12 mouse cellular contexts compared by ENCODE assay signal in the genomic region with DNA sequence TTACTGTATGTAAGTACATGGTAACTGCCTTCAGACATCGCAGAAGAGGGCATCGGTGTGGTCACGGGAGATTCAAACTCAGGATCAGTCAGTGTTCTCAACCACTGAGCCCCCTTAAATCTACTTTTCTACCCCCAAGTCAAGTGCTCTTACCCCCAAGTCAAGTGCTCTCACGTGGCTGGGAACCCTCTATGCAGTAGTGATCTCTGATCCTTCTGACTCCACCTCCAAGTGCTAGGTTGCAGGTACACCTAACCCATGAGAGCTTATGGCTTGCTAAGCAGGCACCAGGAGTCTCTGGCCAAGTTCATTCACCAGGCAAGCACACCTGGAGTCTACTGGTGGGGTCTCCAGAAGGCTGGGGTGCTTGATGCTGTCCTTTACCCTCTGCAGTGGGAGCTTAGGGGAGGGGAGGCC. TPM values are rescaled to one million over a fixed set of nuclear protein-coding genes. Genes with fewer than 3 reads are reported as not detected.
DNase-seq lines count a peak whose midpoint lies in the region; ATAC-seq and TF ChIP-seq lines count a peak whose summit lies in the region.
"Had no signal": no experiment of that assay in that cellular context is flagged by ENCODE, and none has a peak within 500 bp of the region (broad histone marks: within the 10 kb centered on the region; RNA-seq: fewer than 3 reads in every experiment).

No protein-coding gene starts in this region.

- H3K4me1 ChIP-seq in kidney, embryonic 14.5 days (ENCODE audit: control insufficient read depth, insufficient read depth, low read length), result 0 out of 2 replicates have a peak, but pooled peaks cover 11% of the 10 kb centered on the region
- H3K4me1 ChIP-seq in ES-Bruce4 (ENCODE audit: control insufficient read depth, insufficient read depth, low read length), result no peaks in the 10 kb centered on the region
- H3K4me1 ChIP-seq in embryonic facial prominence, embryonic 11.5 days (ENCODE audit: control insufficient read depth, insufficient read depth, low read length), result peaks cover 4% of the 10 kb centered on the region; the same call in 1 of the 2 replicates
- H3K4me1 ChIP-seq in liver, embryonic 13.5 days (replicated peaks), result peaks cover 36% of the 10 kb centered on the region

- peaks cover 22% of the 10 kb centered on the region for H3K36me3 ChIP-seq in kidney, embryonic 14.5 days (ENCODE audit: control insufficient read depth, insufficient read depth, low read length)
- H3K36me3 ChIP-seq in ES-Bruce4 (ENCODE audit: control insufficient read depth, insufficient read depth, low read length, poor library complexity, severe bottlenecking), result peaks cover 26% of the 10 kb centered on the region
- H3K36me3 ChIP-seq in embryonic facial prominence, embryonic 11.5 days (replicated peaks; ENCODE audit: control insufficient read depth, insufficient read depth, low read depth, low read length), result peaks cover 12% of the 10 kb centered on the region
- peaks cover 23% of the 10 kb centered on the region for H3K36me3 ChIP-seq in liver, embryonic 13.5 days

- H3K9me3 ChIP-seq in kidney, embryonic 14.5 days (ENCODE audit: control insufficient read depth, low read length), result no peaks in the 10 kb centered on the region
- no peaks in the 10 kb centered on the region for H3K9me3 ChIP-seq in ES-Bruce4 (replicated peaks; ENCODE audit: control insufficient read depth, insufficient read depth, low read length, poor library complexity, severe bottlenecking)
- H3K9me3 ChIP-seq in embryonic facial prominence, embryonic 11.5 days (replicated peaks; ENCODE audit: control insufficient read depth, low read length), result no peaks in the 10 kb centered on the region
- no peaks in the 10 kb centered on the region for H3K9me3 ChIP-seq in liver, embryonic 13.5 days (replicated peaks)
- H3K9me3 ChIP-seq: limb, embryonic 15.5 days had no signal

- H3K4me3 ChIP-seq in kidney, embryonic 14.5 days (ENCODE audit: low read length), result no peak overlapping the region
- no peak overlapping the region for H3K4me3 ChIP-seq in ES-Bruce4 (ENCODE audit: low read depth, low read length)
- peak overlapping the region; percentile 4; the same call in 1 of the 2 replicates for H3K4me3 ChIP-seq in embryonic facial prominence, embryonic 11.5 days (ENCODE audit: low read depth, low read length)
- H3K4me3 ChIP-seq in liver, embryonic 13.5 days (replicated peaks), result peak overlapping the region; percentile 82

- TF ChIP-seq EP300 in ES-Bruce4 (IDR thresholded peaks at IDR 0.05; ENCODE audit: insufficient read depth, low read depth, low read length), result no peak

- no peak for TF ChIP-seq POLR2A in ES-Bruce4 (IDR thresholded peaks at IDR 0.05; ENCODE audit: insufficient read depth, low read length)

- TF ChIP-seq CTCF in ES-Bruce4 (IDR thresholded peaks at IDR 0.05; ENCODE audit: low read depth, low read length), result no peak

- H3K4me2 ChIP-seq in kidney, embryonic 14.5 days (replicated peaks; ENCODE audit: low read depth, low read length), result no peak overlapping the region
- no peak overlapping the region for H3K4me2 ChIP-seq in embryonic facial prominence, embryonic 11.5 days (ENCODE audit: low read depth, low read length)
- peak overlapping the region; percentile 95 for H3K4me2 ChIP-seq in liver, embryonic 13.5 days

- WGBS in kidney, embryonic 14.5 days, result 44% methylated on average over 4 of the region's 4 CpGs
- 34% methylated on average over 4 of the region's 4 CpGs for WGBS in embryonic facial prominence, embryonic 11.5 days
- 12% methylated on average over 4 of the region's 4 CpGs for WGBS in liver, embryonic 13.5 days (ENCODE audit: insufficient replicate concordance)

- no peak; the same call in 1 of the 2 replicates for ATAC-seq in kidney, embryonic 14.5 days (ENCODE audit: low FRiP score, low TSS enrichment)
- ATAC-seq in embryonic facial prominence, embryonic 11.5 days (replicated peaks; ENCODE audit: insufficient number of reproducible peaks, low FRiP score, low TSS enrichment, low read depth), result no peak
- peak; percentile 56 for ATAC-seq in liver, embryonic 13.5 days (ENCODE audit: low read depth)
- ATAC-seq in CD4-positive, CD25-positive, alpha-beta regulatory T cell, adult 4 months, result no peak

- no peak for DNase-seq in kidney, adult 8-10 months
- no peak for DNase-seq in embryonic facial prominence, embryonic 11.5 days (ENCODE audit: low spot score)
- peak; percentile 35 for DNase-seq in liver, embryonic 13.5 days
- no peak for DNase-seq in cerebellum, postnatal 14 days
- no peak for DNase-seq in retina, embryonic 14.5 days (ENCODE audit: low spot score)
- DNase-seq: heart, adult 18-20 months; kidney, postnatal 10 days had no signal

- H3K27ac ChIP-seq in kidney, embryonic 14.5 days (ENCODE audit: low read depth, low read length), result peak overlapping the region; percentile 96
- H3K27ac ChIP-seq in ES-Bruce4 (ENCODE audit: insufficient read depth, low read length), result peak overlapping the region; percentile 97
- H3K27ac ChIP-seq in embryonic facial prominence, embryonic 11.5 days (replicated peaks; ENCODE audit: low read depth, low read length), result 0 out of 2 replicates have a peak overlapping the region, but pooled peaks have one; percentile 16
- peak overlapping the region; percentile 96 for H3K27ac ChIP-seq in liver, embryonic 13.5 days

- no peaks in the 10 kb centered on the region for H3K27me3 ChIP-seq in kidney, embryonic 14.5 days (ENCODE audit: control insufficient read depth, insufficient read depth, low read length)
- H3K27me3 ChIP-seq in ES-Bruce4 (ENCODE audit: control insufficient read depth, insufficient read depth, low read length, poor library complexity, severe bottlenecking), result no peaks in the 10 kb centered on the region
- H3K27me3 ChIP-seq in embryonic facial prominence, embryonic 11.5 days (ENCODE audit: control insufficient read depth, insufficient read depth, low read length), result no peaks in the 10 kb centered on the region
- H3K27me3 ChIP-seq in liver, embryonic 13.5 days, result 0 out of 2 replicates have a peak, but pooled peaks cover under 1% of the 10 kb centered on the region

- H3K9ac ChIP-seq in kidney, embryonic 14.5 days (ENCODE audit: low read depth, low read length), result no peak overlapping the region; the same call in 1 of the 2 replicates
- H3K9ac ChIP-seq in ES-Bruce4 (ENCODE audit: low read depth, poor library complexity, severe bottlenecking), result peak overlapping the region; percentile 99; the same call in 1 of the 2 replicates
- H3K9ac ChIP-seq in embryonic facial prominence, embryonic 11.5 days (replicated peaks; ENCODE audit: low read length), result no peak overlapping the region
- peak overlapping the region; percentile 97 for H3K9ac ChIP-seq in liver, embryonic 13.5 days

RNA-seq across cellular contexts. Expression of a gene that starts 9.5 kb away (rescaled TPM):
- 0.54 and 0.80 TPM in 2 replicates for polyA plus RNA-seq in kidney, embryonic 14.5 days (2014; fragmentation: Nextera tagmentation; extraction: Ambion mirVana)
- polyA plus RNA-seq in ES-Bruce4 (2011; ENCODE audit: insufficient read depth, insufficient read length, low read depth, missing spikeins), result 2.6 and 3.0 TPM in 2 replicates
- polyA plus RNA-seq in embryonic facial prominence, embryonic 11.5 days (2014; fragmentation: Nextera tagmentation; extraction: Ambion mirVana), result 0.21 and 0.49 TPM in 2 replicates
- 0.07 and 0.15 TPM in 2 replicates for polyA plus RNA-seq in liver, embryonic 13.5 days (2015; fragmentation: Nextera tagmentation; extraction: Ambion mirVana)
- 1 to 10 TPM in 1 of 2 experiments, under 1 TPM in 1; 0.84 to 3.7 TPM for polyA plus RNA-seq in CD4-positive, CD25-positive, alpha-beta regulatory T cell, adult 4 months (2017; shearing (Covaris generic))

RNA-seq across cellular contexts. Expression of a gene that starts 18.5 kb away (rescaled TPM):
- 19.6 and 23.2 TPM in 2 replicates for polyA plus RNA-seq in kidney, embryonic 14.5 days (2014; fragmentation: Nextera tagmentation; extraction: Ambion mirVana)
- polyA plus RNA-seq in ES-Bruce4 (2011; ENCODE audit: insufficient read depth, insufficient read length, low read depth, missing spikeins), result 13.6 and 15.1 TPM in 2 replicates
- 10.9 and 13.1 TPM in 2 replicates for polyA plus RNA-seq in embryonic facial prominence, embryonic 11.5 days (2014; fragmentation: Nextera tagmentation; extraction: Ambion mirVana)
- 14.2 and 15.2 TPM in 2 replicates for polyA plus RNA-seq in liver, embryonic 13.5 days (2015; fragmentation: Nextera tagmentation; extraction: Ambion mirVana)
- 10 to 100 TPM; 32.5 to 40.6 TPM for polyA plus RNA-seq in CD4-positive, CD25-positive, alpha-beta regulatory T cell, adult 4 months (2017; shearing (Covaris generic))

RNA-seq across cellular contexts. Expression of a gene that starts 20.2 kb away (rescaled TPM):
- not detected in 2 replicates for polyA plus RNA-seq in kidney, embryonic 14.5 days (2014; fragmentation: Nextera tagmentation; extraction: Ambion mirVana)
- polyA plus RNA-seq in ES-Bruce4 (2011; ENCODE audit: insufficient read depth, insufficient read length, low read depth, missing spikeins), result not detected in 2 replicates
- polyA plus RNA-seq in embryonic facial prominence, embryonic 11.5 days (2014; fragmentation: Nextera tagmentation; extraction: Ambion mirVana), result not detected in 2 replicates
- polyA plus RNA-seq in liver, embryonic 13.5 days (2015; fragmentation: Nextera tagmentation; extraction: Ambion mirVana), result not detected in 2 replicates
- 1 to 10 TPM in 1 of 2 experiments, not detected in 1; 3.1 TPM for polyA plus RNA-seq in CD4-positive, CD25-positive, alpha-beta regulatory T cell, adult 4 months (2017; shearing (Covaris generic))
- polyA plus RNA-seq: limb, embryonic 15.5 days; urinary bladder, adult 2 months had no signal

RNA-seq across cellular contexts. Expression of a gene that starts 22.4 kb away (rescaled TPM):
- 4.3 and 4.8 TPM in 2 replicates for polyA plus RNA-seq in kidney, embryonic 14.5 days (2014; fragmentation: Nextera tagmentation; extraction: Ambion mirVana)
- polyA plus RNA-seq in ES-Bruce4 (2011; ENCODE audit: insufficient read depth, insufficient read length, low read depth, missing spikeins), result 1.9 and 2.5 TPM in 2 replicates
- polyA plus RNA-seq in embryonic facial prominence, embryonic 11.5 days (2014; fragmentation: Nextera tagmentation; extraction: Ambion mirVana), result 1.7 and 1.8 TPM in 2 replicates
- polyA plus RNA-seq in liver, embryonic 13.5 days (2015; fragmentation: Nextera tagmentation; extraction: Ambion mirVana), result 2.1 and 2.3 TPM in 2 replicates
- 1 to 10 TPM in 1 of 2 experiments, not detected in 1; 1.1 TPM for polyA plus RNA-seq in CD4-positive, CD25-positive, alpha-beta regulatory T cell, adult 4 months (2017; shearing (Covaris generic))

RNA-seq across cellular contexts. Expression of a gene that starts 22.9 kb away (rescaled TPM):
- polyA plus RNA-seq in kidney, embryonic 14.5 days (2014; fragmentation: Nextera tagmentation; extraction: Ambion mirVana), result 0.79 and 1.3 TPM in 2 replicates
- polyA plus RNA-seq in ES-Bruce4 (2011; ENCODE audit: insufficient read depth, insufficient read length, low read depth, missing spikeins), result 0.25 TPM in 1 of 2 replicates, not detected in the other
- polyA plus RNA-seq in embryonic facial prominence, embryonic 11.5 days (2014; fragmentation: Nextera tagmentation; extraction: Ambion mirVana), result 1.5 and 2.0 TPM in 2 replicates
- polyA plus RNA-seq in liver, embryonic 13.5 days (2015; fragmentation: Nextera tagmentation; extraction: Ambion mirVana), result 0.10 and 0.34 TPM in 2 replicates
- polyA plus RNA-seq in CD4-positive, CD25-positive, alpha-beta regulatory T cell, adult 4 months (2017; shearing (Covaris generic)), result 1 to 10 TPM in 1 of 2 experiments, under 1 TPM in 1; 0.17 to 1.3 TPM

Comparison
In these comparisons a context has a peak if more than half of its experiments do, and no peak if none do; other contexts are left out.
1. H3K27ac ChIP-seq: peak in every context shown above with its lines; median percentile 97 in ES-Bruce4; 96 in kidney, embryonic 14.5 days; 96 in liver, embryonic 13.5 days; 16 in embryonic facial prominence, embryonic 11.5 days.
2. H3K4me3 ChIP-seq: peak in embryonic facial prominence, embryonic 11.5 days (single experiment) and liver, embryonic 13.5 days (single experiment); none in kidney, embryonic 14.5 days (single experiment) and ES-Bruce4 (single experiment).
3. H3K9ac ChIP-seq: peak in ES-Bruce4 (single experiment) and liver, embryonic 13.5 days (single experiment); none in kidney, embryonic 14.5 days (single experiment) and embryonic facial prominence, embryonic 11.5 days (single experiment).